Comparison of ENCODE assay signal across 7 mouse cellular contexts in the genomic region with DNA sequence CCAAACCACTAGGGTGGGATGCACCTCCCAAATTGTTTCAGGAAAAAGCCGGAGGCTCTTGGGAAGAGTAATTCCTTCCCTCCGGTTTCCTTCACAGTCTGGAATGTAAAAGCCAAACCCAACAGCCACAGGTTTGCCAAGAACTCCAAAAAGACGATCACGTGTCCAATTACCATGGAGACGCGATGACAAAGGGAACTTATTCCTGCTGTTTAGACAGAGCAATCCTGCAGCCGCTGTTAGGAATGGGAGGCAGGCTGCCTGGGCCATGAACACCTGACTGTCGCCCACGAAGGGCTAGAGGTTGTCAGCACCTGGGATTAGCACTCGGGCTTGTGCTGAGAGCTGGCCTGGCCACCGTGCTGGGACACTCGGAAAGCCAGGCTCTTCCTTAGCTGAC.
DNase-seq lines count a peak whose midpoint lies in the region; ATAC-seq lines count a peak whose summit lies in the region.

No protein-coding gene starts in this region.

- ATAC-seq in megakaryocyte progenitor cell, adult 5-6 weeks (replicated peaks; ENCODE audit: poor library complexity), result no peak

- DNase-seq in urinary bladder, postnatal 25 days (ENCODE audit: low spot score), result peak; percentile 23
- no peak for DNase-seq in urinary bladder, postnatal 36 days (ENCODE audit: low spot score in 2 of 2)
- peak; percentile 10 to 12 for DNase-seq in frontal cortex, postnatal 25 days (ENCODE audit: low spot score in 2 of 2)
- peak; percentile 16 to 31 for DNase-seq in left cerebral cortex, adult 8-10 months (ENCODE audit: low spot score in 2 of 2)
- peak; percentile 13 for DNase-seq in right cerebral cortex, postnatal 14 days
- DNase-seq in urinary bladder, postnatal 14 days (ENCODE audit: low spot score), result no peak

Comparison
In these comparisons a context has a peak if more than half of its experiments do, and no peak if none do; other contexts are left out.
1. DNase-seq: peak in urinary bladder, postnatal 25 days (single experiment), frontal cortex, postnatal 25 days (2 of 2), left cerebral cortex, adult 8-10 months (2 of 2) and right cerebral cortex, postnatal 14 days (single experiment); none in urinary bladder, postnatal 36 days (0 of 2) and urinary bladder, postnatal 14 days (single experiment).